Mouse (Mus musculus) neural tube, embryonic 14.5 days (tissue): ENCODE data around the gene Dtd2. TPM values are rescaled to one million over a fixed set of nuclear protein-coding genes. Genes with fewer than 3 reads are reported as not detected.

Experiments used
- ATAC-seq: fragments of 200-750 bp; cut with Nextera tagmentation; 2 replicates; pipeline ENCODE4 v1.8.0; 2017; ENCODE audit warnings: low read depth, mild to moderate bottlenecking, moderate TSS enrichment, moderate library complexity
- H3K27ac ChIP-seq: fragments of 300-500 bp; sonication (generic); 2 replicates; pipeline ENCODE4 v1.5.1; 2014; ENCODE audit warnings: low read depth, mild to moderate bottlenecking, control low read depth, low read length, moderate library complexity, mixed read lengths
- H3K27me3 ChIP-seq: fragments of 300-500 bp; sonication (generic); 2 replicates; pipeline ENCODE4 v1.6.1; 2014; ENCODE audit warnings: low read length; ENCODE audit not compliant: control insufficient read depth, insufficient read depth
- H3K36me3 ChIP-seq: fragments of 300-500 bp; sonication (generic); 2 replicates; pipeline ENCODE4 v1.6.1; 2014; ENCODE audit warnings: low read length, mixed read lengths; ENCODE audit not compliant: control insufficient read depth, insufficient read depth
- H3K4me1 ChIP-seq: fragments of 300-500 bp; sonication (generic); 2 replicates; pipeline ENCODE4 v1.6.1; 2014; ENCODE audit warnings: low read length; ENCODE audit not compliant: control insufficient read depth, insufficient read depth
- H3K4me2 ChIP-seq: fragments of 300-500 bp; sonication (generic); 2 replicates; pipeline ENCODE4 v1.6.1; 2014; ENCODE audit warnings: mild to moderate bottlenecking, low read depth, low read length, control low read depth
- H3K4me3 ChIP-seq: fragments of 300-500 bp; sonication (generic); 2 replicates; pipeline ENCODE4 v1.5.1; 2014; ENCODE audit warnings: low read depth, low read length, control low read depth, mixed read lengths
- H3K9ac ChIP-seq: fragments of 300-500 bp; sonication (generic); replicated peaks from 2 replicates; pipeline ENCODE4 v1.6.1; 2014; ENCODE audit warnings: low read depth, mild to moderate bottlenecking, control low read depth, low read length, mixed read lengths
- H3K9me3 ChIP-seq: fragments of 300-500 bp; sonication (generic); 2 replicates; pipeline ENCODE4 v1.6.1; 2016; ENCODE audit warnings: low read length; ENCODE audit not compliant: control insufficient read depth
- WGBS: fragments of 180-500 bp; shearing (Covaris S2); extraction: QIAGEN DNeasy Blood & Tissue Kit; methylation state at CpG from one replicate; pipeline ENCODE4 v1.1.7; 2014; 5-methylcytosine and 5-hydroxymethylcytosine counted together
- polyA plus RNA-seq: library from polyadenylated mRNA; unstranded; fragments of >200 nt; fragmentation: Nextera tagmentation; extraction: Ambion mirVana; gene quantifications from 2 replicates; pipeline ENCODE4 v1.2.1, GENCODE M21; 2014

Gene Dtd2
- polyA plus RNA-seq: 20.1 and 23.2 TPM in 2 replicates

DNA sequence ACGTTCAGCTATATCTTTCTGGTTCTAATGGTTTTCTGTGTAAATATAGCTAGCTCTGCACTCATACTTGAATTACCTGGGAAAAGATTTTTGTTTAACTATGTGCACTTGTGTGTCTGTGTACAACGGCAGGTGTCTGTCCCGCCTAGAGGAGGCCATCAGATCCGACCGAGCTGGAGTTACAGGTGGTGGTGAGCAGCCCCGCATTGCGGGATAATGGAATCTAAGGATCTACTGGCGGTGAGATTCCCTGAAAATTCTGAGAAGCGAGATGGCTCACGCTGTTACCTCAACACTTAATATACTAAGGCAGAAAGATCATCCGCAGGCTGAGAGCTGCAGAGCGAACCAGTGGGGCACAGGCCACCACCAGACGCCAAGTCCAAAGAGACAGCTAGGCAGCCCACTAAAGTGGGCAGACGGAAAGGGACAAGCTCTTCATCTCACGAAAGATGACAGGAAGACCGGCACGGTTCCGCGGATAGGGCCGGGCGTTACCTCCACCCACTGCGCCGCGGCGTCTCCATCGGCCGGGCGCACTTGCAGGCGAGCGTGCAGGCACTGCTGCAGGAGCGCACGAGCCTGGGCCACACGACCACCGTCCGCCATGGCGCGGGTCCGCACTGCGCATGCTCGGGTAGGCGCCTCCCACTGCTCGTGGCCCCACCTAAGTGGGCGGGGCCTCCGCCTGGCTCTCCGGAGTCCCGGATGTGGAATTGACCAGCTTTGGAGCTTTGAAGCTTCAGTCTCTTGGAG lies at the start of gene Dtd2:
Gene Dtd2, minus strand, starts transcription at position 625 of the 756 bp plus-strand sequence.
- H3K4me3 ChIP-seq: peak within 1 kb of the TSS; percentile 58
- H3K4me1 ChIP-seq: no peaks in the 10 kb centered on the region
- peak within 1 kb of the TSS; percentile 69; the same call in 1 of the 2 replicates for H3K27ac ChIP-seq
- peak; percentile 96 for ATAC-seq
- no peaks in the 10 kb centered on the region for H3K9me3 ChIP-seq
- peak within 1 kb of the TSS; percentile 53 for H3K9ac ChIP-seq
- H3K27me3 ChIP-seq: no peaks in the 10 kb centered on the region
- peak within 1 kb of the TSS; percentile 64 for H3K4me2 ChIP-seq
- no peaks in the 10 kb centered on the region for H3K36me3 ChIP-seq
- WGBS: 2% methylated on average over 46 of the region's 46 CpGs

DNA sequence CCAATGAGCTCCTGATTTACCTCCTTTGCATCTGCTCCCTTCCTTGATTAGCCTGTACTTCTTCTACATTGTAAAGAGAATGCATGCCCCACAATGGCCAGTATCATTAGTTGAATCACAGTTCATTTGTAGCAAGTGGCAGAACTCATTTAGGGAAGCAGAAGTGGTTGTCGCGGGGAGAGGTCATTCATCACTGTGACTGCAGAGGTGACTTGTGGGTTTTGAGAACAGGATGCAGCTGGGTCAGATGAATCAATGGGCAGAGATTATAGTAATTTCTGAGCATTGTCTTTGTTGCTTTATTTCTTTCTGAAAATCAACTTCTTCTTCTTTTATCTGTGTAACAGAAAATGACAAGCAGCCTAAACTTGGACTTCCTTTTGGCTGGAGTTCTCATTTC lies 43.0 kb upstream of the Dtd2 start:
- H3K9ac ChIP-seq: no peak overlapping the region
- no peak overlapping the region for H3K27ac ChIP-seq
- H3K36me3 ChIP-seq: no peaks in the 10 kb centered on the region
- no peaks in the 10 kb centered on the region for H3K27me3 ChIP-seq
- H3K4me3 ChIP-seq: no peak overlapping the region
- no peak for ATAC-seq
- H3K9me3 ChIP-seq: no peaks in the 10 kb centered on the region
- WGBS: 48% methylated on average over 2 of the region's 2 CpGs
- H3K4me1 ChIP-seq: no peaks in the 10 kb centered on the region
- no peak overlapping the region for H3K4me2 ChIP-seq

DNA sequence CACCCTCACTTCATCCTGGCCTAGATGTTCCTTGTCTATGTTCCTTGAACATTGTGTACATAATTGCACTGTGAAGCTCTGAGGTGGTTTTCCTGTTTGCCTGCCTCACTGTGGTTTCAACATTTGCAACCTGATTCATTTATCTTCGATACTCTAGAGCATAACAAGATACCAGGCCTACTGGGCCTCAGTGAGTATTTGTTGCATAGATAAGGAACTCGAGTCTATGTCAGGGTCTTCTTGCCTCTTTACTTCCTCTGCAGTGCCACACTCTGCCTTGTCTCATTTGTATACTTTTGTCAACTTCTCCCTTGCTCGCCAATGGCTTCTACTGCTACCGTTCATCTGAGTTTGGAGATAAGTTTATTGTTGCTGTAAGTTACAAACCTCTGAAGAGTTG lies 40.1 kb upstream of the Dtd2 start:
- no peak overlapping the region for H3K27ac ChIP-seq
- no peaks in the 10 kb centered on the region for H3K27me3 ChIP-seq
- H3K9me3 ChIP-seq: no peaks in the 10 kb centered on the region
- no peak overlapping the region for H3K9ac ChIP-seq
- H3K4me3 ChIP-seq: no peak overlapping the region
- no peak overlapping the region for H3K4me2 ChIP-seq
- H3K36me3 ChIP-seq: no peaks in the 10 kb centered on the region
- H3K4me1 ChIP-seq: no peaks in the 10 kb centered on the region
- 91% methylated on average over 4 of the region's 4 CpGs for WGBS
- ATAC-seq: no peak

GRCm38 (mm10) chr12:52042818-52043336 lies 36.6 kb upstream of the Dtd2 start:
- Histone ChIP-seq H3K27me3 (no peaks in the 10 kb centered on the region), H3K9me3 (no peaks in the 10 kb centered on the region), H3K36me3 (no peaks in the 10 kb centered on the region), H3K9ac (no peak overlapping the region), H3K4me3 (no peak overlapping the region), H3K27ac (no peak overlapping the region), H3K4me2 (no peak overlapping the region), H3K4me1 (no peaks in the 10 kb centered on the region)
- no peak for ATAC-seq
- 71% methylated on average over 10 of the region's 10 CpGs for WGBS

- ATAC-seq: no peak
- Histone ChIP-seq H3K4me3 (no peak overlapping the region), H3K27me3 (no peaks in the 10 kb centered on the region), H3K4me1 (no peaks in the 10 kb centered on the region), H3K9me3 (no peaks in the 10 kb centered on the region), H3K36me3 (no peaks in the 10 kb centered on the region), H3K27ac (no peak overlapping the region), H3K4me2 (no peak overlapping the region), H3K9ac (no peak overlapping the region)
- WGBS: 74% methylated on average over 3 of the region's 3 CpGs
These were observed 32.1 kb upstream of the Dtd2 start for GRCm38 (mm10) chr12:52038352-52038751.

- Histone ChIP-seq H3K9me3 (no peaks in the 10 kb centered on the region), H3K27me3 (no peaks in the 10 kb centered on the region), H3K4me3 (no peak overlapping the region), H3K27ac (no peak overlapping the region), H3K9ac (no peak overlapping the region), H3K4me2 (no peak overlapping the region), H3K36me3 (no peaks in the 10 kb centered on the region), H3K4me1 (no peaks in the 10 kb centered on the region)
- 85% methylated on average over 3 of the region's 3 CpGs for WGBS
- ATAC-seq: no peak
These were observed 28.7 kb upstream of the Dtd2 start for GRCm38 (mm10) chr12:52034956-52035355.

GRCm38 (mm10) chr12:52032276-52032675 lies 26.0 kb upstream of the Dtd2 start:
- Histone ChIP-seq H3K27ac (no peak overlapping the region), H3K27me3 (no peaks in the 10 kb centered on the region), H3K9me3 (no peaks in the 10 kb centered on the region), H3K4me1 (no peaks in the 10 kb centered on the region), H3K9ac (no peak overlapping the region), H3K4me2 (no peak overlapping the region), H3K36me3 (no peaks in the 10 kb centered on the region), H3K4me3 (no peak overlapping the region)
- 92% methylated on average over 6 of the region's 6 CpGs for WGBS
- no peak for ATAC-seq

GRCm38 (mm10) chr12:52027963-52028362 lies 21.7 kb upstream of the Dtd2 start, which contains the start of gene Gpr33:
Gene Gpr33 (minus strand): TSS chr12:52028063.
- Histone ChIP-seq H3K4me2 (no peak within 1 kb of the TSS), H3K36me3 (no peaks in the 10 kb centered on the region), H3K27me3 (no peaks in the 10 kb centered on the region), H3K4me3 (no peak within 1 kb of the TSS), H3K9me3 (no peaks in the 10 kb centered on the region), H3K27ac (no peak within 1 kb of the TSS), H3K9ac (no peak within 1 kb of the TSS), H3K4me1 (no peaks in the 10 kb centered on the region)
- no peak for ATAC-seq
- WGBS: 91% methylated on average over 3 of the region's 3 CpGs

GRCm38 (mm10) chr12:52014494-52015029 lies 8.3 kb upstream of the Dtd2 start:
- 95% methylated on average over 7 of the region's 7 CpGs for WGBS
- H3K4me1 ChIP-seq: no peaks in the 10 kb centered on the region
- no peak overlapping the region for H3K9ac ChIP-seq
- no peak overlapping the region for H3K4me2 ChIP-seq
- H3K27ac ChIP-seq: no peak overlapping the region
- no peak overlapping the region for H3K4me3 ChIP-seq
- H3K9me3 ChIP-seq: no peaks in the 10 kb centered on the region
- ATAC-seq: no peak
- no peaks in the 10 kb centered on the region for H3K36me3 ChIP-seq
- no peaks in the 10 kb centered on the region for H3K27me3 ChIP-seq
